Mouse (Mus musculus): Measurements from ENCODE around the gene Dmxl2.

The Dmxl2 gene

DNA sequence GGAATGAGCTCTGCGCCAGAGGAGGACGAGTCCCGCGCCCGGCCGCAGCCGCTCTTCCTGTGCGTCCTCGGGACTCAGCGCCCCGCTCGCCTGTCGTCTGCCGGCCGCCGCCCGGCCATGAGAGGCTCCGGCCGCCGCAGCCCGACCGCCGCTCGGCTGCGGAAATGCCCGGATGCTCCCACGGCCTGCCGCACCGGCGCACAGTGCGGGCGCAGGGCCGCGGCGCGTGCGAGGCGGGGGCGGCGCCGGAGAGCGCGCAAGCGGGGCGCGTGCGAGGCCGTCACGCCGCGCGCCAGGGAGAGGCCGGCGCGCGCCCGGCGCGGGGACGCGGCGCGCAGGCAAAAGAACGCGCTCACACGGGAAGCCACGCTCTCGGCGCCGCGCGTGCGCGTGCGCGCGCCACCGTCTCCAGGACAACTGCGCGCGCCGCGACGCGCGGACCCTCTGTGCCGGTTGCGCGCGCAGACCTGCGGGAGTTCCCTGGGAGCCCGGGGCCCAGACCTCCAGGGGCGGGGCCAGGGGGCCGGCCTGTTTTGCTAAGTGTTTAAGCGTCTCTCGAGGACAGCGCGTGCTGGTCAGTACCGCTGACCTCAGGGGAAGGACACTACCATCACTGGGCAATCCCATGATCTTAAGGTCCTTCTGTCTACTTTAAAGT is at the start of gene Dmxl2:
Dmxl2 (minus strand) TSS at position 174 of the 658 bp plus-strand sequence.
- DNase-seq, result peak; percentile 95

DNA sequence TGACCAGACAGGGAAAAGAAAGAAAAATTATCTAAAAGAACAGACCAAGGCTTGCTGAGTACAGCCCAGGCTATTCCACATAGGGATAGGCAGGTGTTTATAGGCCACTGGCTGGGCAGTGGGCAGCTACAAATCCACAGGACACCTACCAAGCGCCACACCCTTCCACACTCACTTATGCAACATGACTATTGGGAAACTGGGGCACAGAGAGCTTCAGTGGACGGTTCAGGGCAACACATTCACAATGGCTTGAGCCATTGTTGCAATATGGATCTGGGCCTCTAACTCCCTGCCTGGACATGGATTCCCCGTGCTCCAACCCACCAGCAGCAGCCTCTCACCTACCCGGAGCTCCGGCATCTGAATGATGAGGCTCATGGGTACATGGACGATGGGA is 48.0 kb upstream of the Dmxl2 start:
- DNase-seq, result no peak

DNA sequence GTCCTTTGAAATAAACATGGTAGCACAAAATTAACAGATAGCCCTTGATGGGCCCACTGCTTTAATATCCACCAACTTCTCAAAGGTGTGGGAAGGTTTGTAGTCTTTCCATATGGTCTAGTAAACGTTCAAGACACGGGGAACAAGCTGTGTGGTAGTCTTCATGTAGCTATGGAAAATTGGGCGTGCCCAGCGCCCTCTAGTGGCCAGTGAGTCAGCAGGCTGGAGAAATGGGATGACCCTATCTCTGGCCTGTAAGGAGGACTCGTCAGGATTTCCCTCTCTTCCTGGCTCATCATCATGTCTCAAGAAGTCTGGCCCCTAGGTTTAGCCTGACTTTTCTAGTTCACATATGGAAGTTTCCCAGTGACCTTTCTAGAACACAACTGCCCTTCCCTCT is 46.1 kb upstream of the Dmxl2 start:
- DNase-seq, result peak; percentile 53

DNA sequence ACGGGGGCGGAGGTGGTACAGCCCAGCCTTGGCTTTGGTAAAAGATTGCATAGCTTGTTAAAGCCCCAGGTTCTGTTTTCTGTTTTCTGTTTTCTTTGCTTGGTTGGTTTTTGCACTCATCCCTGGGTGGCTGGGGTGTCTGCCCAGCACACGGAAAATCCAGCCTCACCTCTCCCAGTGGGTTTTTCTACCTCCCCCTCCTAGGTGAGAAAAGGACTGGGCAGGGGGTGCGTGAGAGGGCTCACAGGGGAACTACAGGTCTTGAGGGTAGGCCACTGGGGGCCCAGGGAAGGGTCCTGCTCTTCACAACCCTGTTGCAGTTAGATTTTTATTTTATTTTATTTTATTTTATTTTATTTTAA is 43.5 kb upstream of the Dmxl2 start:
- no peak for DNase-seq

DNA sequence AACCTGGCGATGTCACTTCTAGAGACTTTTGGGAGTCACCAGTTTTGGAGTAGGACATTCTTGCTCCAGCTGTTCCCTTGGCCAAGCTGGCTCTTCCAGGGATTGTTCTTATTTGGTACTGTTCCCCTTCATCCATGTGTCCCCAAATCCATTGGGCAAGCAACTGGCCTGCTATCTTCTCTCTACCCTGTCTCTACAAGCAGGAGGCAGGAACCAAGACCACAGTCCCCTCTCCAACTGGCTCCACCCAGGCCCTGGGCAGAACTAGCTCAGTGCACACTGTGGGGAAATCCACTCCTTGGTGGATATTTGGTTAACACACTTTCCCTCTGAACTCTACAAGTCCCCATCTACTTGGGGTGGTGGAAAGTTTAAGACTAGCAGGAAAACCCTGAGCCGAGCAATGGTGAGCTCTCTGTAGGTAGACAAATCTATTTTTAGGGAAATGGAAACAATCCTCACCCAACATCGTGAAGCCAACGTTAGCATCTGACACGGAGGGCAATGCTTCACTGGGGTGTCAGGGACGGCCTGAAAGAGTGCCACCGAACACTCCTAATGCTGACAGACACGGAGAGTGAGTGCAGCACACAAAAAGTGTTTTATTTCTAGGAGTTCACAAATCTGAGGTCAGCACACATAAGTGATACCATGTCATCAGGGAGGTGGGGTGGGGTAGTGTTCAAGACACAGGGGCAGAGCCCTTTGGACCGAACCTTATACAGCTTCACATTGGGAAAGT is 43.0 kb upstream of the Dmxl2 start:
- no peak for DNase-seq

DNA sequence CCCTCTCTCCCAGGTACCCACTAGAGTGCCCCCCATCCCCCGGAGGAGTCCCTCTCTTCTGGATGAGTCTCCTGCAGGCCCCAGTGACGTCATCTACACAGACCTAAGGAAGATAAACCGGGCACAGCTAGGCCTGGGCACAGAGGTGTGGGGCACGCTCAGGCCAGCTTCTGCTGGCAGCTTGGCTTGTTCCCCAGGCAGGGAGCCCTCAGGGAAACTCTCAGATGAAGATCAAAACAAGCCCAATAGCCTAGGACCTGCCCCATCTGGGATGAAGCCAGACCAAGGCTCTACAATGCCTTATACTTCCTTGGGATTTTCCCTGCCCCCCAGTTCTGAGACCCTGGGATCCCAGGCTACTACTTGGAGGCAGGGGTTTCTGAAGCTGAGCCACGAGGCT is 39.4 kb upstream of the Dmxl2 start:
- DNase-seq, result no peak

DNA sequence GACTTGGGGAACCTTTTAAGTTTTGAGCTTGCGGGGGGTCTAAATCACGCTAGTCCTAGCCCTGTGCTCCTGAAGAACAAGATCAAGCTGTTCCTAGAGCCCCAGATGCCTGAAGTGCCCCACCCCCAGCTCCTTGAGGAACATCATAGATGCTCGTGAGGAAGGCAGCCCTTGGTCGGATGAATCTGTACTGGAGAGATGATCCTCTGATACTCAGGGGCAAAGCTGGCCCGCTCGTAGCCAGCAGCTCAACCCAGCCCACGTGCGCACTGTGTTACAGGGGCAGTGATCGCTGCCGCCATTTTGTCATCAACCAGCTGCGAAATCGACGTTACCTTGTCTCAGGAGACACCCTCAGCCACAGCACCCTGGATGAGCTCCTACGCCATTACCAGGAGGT is 37.3 kb upstream of the Dmxl2 start, which contains the start of gene Sh2d7:
Sh2d7 (plus strand) TSS at position 301 of the 400 bp plus-strand sequence.
- DNase-seq, result no peak

DNA sequence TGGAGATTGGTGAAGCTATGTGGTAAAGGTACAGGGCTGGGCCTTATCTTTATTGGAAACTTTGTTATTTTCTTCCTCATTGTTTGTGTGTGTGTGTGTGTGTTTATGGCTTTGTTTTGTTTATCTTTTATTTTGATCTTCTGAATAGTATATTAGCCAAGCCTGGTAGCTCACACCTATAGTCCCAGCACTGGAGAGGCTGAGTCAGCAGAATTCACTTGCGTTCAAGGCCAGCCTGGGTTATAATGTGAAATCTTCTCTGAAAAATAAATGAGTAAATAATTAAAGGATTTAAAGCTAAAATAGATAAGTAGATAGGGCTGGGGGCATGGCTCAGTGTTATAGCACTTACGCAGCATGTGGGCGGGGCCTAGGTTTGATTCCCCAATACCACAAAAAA is 36.8 kb upstream of the Dmxl2 start:
- no peak for DNase-seq

DNA sequence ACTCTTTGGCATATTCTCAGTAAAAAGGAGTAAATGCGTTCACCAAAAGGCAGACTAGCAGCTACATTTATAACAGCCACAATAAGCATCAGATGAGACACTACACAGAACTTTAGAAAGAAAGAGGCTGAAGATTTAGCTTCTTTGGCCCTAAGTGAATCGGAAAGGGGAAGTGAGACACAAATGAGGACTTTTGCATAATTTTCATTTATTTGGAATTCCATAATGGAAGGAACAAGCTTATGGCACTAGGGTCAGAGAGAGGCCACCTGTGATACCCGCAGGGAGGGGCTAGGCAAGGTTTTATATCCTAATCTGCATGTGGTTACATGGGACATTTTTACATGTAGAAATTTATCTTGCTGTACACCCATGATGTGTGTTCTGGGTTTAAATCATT is 36.1 kb upstream of the Dmxl2 start:
- no peak for DNase-seq

DNA sequence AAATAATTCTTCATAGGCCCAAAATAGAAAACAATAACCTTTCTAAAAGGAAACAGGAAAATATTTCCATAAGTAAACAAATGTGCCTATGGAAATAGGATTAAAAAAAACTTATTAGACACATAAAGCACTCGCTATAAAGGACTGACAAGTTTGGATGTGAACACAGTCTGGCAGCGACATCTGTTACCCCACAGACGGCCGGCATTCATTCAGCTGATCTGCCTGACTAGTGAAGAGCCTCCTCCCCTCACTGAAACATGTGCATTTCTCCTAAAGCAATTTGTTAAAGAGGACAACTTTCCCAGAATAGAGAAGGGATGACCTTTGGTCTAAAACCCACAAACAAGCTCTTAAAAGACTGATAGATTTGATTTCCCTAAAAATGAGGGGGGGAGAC is 35.6 kb upstream of the Dmxl2 start:
- no peak for DNase-seq

DNA sequence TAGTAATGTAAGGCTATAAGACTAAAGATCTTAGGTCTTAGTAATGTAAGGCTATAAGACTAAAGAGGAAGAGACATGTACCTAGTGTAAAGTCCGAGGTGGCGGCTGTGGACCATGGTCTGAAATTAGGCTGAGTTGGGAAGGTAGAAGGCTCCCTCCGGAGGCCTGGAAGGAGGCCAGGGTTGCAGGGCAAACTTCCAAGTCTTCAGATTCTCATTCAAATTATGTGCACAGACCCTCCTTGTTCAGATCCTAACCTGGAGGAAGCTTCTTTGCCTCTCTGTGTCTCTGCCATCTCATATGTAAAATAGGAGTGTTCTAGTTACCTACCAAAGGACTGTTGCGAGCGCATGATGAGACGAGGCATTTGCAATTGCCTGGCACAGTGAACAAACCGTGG is 34.8 kb upstream of the Dmxl2 start:
- DNase-seq, result no peak

DNA sequence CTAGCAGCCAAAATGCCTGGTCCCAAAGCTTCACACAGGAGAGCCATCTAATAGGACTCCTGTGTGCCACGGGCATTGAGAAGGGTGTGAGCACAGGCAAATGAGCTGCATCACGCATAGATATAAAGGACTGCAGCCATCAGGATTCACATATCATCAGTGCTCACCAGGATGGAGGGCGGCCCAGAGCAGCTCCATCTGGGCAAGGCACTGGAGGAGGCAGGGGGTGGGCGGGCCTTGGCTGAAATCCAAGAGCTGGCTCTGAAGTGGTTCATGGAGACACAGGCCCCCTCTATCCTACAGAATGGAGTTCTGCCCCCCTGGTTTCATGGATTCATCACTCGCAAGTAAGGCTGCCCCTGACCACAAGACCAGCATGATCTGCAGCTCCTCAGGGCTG is 32.5 kb upstream of the Dmxl2 start:
- DNase-seq, result peak; percentile 87

DNA sequence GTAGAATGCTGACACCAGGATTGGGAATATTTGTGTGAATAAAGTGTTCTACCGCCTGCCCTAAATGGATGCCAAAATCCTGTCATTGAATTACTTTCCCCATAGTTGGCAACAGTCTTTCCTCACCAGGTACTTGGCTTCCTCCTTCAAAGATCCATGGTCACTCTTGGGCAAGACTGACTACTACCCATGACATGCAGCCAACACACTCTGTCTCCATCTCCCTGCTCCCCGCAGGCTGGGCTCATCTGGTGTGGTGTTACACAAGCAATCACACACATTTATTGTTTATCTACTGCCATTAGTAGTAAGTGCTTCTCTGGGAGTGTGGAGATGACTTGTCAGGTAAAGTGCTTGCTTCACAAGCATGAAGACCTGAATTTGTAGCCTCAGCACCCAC is 31.5 kb upstream of the Dmxl2 start:
- no peak for DNase-seq

DNA sequence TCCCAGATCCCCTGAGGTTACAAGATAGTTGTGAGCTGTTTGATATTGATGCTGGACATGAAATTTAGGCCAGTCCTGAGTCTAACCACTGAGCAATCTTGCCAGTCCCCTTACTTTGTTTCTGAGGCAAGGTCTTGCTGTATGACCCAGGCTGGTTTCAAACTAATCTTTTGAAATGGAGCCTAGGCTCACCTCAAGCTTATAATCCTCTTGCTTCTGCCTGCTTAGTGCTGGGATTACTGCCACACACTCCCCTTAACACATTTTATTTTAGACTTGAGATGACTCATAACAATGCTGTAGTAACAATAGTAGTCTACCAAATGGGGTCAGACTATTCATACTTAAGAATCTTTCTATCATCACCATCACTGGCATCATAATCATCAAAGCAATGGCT is 30.0 kb upstream of the Dmxl2 start:
- no peak for DNase-seq

DNA sequence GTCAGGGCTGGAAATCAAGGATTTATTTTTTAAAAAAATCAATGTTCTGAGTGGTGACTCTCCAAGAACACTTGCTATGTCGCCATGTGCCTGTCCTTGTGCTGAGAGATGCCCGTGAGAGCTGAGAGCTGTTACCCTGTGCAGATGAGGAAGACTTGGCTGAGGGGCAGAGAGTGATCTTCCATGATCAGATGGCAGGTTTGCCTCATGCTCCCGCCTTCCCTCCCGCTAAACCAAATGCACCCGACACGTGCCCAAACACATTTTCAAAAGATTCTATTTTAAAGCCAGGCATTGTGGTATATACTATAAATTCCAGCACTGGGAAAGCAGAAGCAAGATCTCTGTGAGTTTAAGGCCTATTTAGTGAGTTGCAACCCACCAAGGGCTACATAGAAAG is 29.4 kb upstream of the Dmxl2 start:
- DNase-seq, result no peak

DNA sequence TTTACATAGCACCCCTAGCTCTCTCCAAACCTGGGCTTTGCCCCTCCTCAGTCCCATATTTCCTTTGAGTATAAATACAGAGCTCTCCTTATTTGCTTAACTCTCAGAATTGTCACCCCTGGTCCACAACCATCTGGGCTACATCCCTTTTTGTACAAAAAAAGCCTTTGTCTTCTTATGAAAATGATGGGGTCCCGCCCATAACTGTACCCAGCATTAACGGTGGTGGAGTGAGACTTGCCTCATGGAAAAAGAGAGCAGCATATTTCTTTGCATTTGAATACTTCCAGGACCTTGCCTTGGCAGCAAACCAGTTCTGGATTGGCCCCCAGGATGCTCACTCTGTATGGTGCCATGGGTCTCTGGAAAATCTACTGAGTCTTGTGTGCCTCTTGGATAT is 28.5 kb upstream of the Dmxl2 start:
- no peak for DNase-seq

DNA sequence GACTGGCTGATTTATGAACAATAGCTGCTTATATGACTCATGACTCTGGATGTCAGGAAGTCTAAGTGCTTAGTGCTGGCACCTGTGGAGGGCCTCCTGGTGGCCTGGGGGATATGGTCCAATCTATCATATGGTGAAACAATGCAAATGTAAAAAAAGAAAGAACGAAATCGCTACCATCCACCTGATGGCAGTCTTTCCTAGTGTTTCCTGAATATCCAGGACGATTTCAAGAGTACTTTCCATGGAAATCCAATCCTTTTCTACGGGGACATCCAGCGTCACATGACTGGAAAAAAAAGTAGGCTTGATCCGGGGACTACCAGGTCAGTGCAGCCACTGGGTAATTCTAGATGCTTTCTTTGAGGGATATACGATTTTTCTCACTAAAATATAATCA is 26.3 kb upstream of the Dmxl2 start:
- no peak for DNase-seq

DNA sequence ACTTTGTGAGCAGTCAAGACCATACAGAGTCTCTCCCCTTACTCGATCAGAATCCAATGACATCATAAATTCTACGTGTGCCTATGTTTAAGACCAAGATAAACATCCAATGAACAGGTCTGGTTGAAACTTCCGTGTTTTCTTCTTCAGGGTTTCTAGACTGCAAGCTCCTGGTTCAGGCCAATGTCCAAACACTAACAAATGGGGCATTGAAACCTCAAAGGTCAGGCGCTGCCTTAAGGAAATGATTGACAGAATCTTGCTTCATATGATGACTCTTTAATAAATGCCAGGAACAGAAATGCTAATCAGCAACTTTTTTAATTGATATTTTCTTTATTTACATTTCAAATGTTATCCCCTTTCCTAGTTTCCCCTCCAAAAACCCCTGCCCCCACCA is 18.9 kb upstream of the Dmxl2 start:
- DNase-seq, result no peak

DNA sequence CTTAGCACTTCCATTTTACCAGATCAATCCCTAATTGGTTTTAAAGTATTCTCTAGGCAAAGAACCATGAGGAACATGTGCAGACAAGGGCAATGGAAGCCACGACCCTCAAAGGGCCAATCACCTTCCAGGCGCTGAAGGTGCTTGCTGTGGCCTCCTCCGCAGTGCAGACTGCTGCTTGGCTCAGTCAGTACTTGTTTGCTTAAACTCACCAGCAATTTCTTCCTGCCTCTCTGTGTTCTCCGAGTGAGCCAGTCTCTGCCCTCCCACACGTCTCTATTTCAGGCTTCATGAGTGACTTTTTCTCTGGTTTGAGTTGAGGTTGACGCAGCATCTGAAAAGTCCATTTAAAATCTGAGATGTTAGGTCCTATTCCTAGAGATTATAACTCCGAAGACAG is 17.5 kb upstream of the Dmxl2 start:
- no peak for DNase-seq

DNA sequence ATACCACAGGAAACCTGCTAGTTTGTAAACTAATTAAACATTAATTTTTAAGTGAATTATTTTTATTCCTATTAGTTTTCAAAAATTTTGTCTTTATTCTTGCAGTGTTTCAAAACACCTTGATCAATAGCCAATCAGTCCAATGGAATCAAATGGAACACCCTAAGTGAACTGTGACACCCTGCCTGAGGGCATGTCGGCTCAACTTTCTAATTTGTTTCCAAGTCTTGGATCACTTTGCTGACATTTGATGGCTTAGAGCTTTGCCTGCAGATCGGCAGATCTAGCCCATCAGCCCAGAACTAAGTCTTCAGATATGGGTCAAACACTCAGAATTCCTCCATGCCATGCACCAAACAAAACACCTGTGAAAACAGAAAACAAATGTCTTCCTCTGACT is 14.6 kb upstream of the Dmxl2 start:
- DNase-seq, result no peak

DNA sequence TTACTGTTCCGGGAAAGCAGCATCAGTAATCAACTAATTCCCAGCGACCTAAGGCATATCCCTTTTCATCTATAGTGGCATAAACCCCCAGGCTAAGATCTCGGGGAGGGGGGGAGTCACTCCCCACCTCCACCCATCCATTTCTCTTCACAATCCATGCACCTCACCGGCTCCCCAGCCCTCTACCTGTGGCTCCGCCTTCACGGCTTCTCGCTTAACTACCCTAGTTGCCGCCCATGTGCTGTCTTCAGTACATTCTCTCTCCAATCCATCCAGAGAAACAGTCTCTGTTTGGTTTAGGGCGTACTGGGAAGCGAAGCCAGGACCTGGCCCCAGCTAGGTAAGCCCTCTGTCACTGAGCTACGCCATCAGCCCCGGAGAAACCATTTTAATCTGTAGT is 1.4 kb upstream of the Dmxl2 start:
- DNase-seq, result no peak

DNA sequence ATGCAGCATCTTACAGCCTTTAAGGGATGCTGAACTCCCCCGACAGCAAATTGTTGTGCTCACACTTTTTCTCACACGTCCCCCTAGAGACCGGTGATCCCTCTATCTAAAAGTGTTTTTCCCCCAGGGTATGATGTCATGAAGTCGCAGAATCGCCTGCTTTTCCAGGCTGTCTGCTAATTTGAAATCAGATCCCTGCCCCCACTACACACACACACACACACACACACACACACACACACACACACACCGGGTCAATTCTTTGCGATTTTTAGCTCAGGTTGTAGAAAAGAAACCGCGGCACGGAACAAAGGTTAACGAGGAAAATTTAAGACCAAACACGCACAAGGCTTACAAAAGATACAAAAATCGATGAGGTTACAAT is 677 bp upstream of the Dmxl2 start:
- DNase-seq, result no peak

DNA sequence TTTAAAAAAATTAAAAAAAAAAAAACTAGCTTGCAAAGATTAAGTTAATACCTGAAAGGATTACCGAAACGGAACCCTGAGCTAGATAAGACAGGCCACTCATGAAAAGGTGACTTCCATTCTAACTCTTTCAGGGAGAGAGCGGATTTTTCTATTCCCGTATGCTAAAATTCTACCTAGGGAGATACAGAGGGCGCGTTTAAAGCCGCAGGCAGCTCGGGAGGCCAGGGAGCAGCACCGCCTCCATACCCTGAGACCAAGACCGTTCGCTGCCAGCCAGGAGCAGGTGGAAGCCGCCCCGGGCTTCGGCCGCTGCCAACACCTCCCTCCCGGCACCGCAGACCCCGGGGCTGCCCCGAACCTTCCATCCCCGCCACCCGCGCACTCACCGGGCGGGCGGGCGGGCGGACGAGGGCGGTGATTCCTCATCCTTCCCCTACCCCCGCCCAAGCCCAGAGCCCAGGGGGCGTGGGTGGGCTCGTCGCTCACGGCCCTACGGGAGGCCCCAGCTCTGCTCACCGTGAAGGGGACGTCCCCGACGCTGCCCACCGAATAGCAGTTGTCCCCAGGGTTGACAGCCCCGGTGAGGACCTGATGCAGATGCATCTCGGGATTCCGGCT is 484 bp downstream of the Dmxl2 start:
- no peak for DNase-seq

DNA sequence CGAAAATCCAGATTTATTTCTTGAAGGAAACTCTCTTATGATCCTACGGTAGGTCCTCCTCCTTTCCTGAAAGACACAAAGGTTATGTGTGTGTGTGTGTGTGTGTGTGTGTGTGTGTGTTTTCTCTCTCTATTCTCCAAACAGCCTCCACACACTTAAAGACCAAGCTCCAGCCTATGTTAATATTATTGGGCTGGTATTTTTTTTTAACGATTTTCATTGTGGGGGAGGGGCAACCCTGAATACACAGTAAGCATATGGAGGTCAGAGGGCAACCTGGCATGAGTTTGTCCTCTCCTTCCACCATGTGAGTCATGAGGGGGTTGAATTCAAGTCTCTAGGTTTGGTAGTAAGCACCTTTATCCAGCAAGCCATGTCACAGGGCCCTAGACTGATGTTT is 1.6 kb downstream of the Dmxl2 start:
- DNase-seq, result no peak

DNA sequence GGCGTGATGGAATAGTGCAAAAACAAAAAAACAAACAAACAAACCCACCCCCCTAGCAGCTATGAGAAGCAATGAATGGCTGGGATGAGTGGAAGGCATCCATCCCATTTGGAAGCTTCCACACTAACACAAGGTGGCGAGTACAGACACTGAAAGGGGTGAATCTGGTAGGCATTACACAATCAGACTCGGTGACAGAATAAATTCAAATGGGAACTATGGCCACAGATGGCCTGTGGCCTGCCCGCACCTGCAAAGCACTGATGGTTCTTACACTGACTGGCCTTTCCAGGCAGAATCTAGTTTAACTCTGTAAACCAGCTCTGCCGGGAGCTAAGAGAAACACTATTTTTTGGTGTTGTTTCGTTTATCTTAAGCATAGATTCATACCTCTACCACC is 2.1 kb downstream of the Dmxl2 start:
- no peak for DNase-seq
